Mouse (Mus musculus) MEL (cell line): ENCODE measurements around the gene Rnf149. TPM values are rescaled to one million over a fixed set of nuclear protein-coding genes. Genes with fewer than 3 reads are reported as not detected.

ENCODE experiments used
- DNase-seq: peaks from one replicate; pipeline ENCODE4 v3.0.0; 2011; ENCODE audit warnings: low read depth, low spot score
- H3K27ac ChIP-seq: 2 replicates; pipeline ENCODE4 v1.5.1; 2012; ENCODE audit warnings: low read depth, mild to moderate bottlenecking, control low read depth, low read length, moderate library complexity; ENCODE audit not compliant: control insufficient read depth
- H3K27me3 ChIP-seq, 2 experiments: fragments of 150-350 bp in 1 of 2; sonication (generic) in 1 of 2; 2 replicates each; pipeline ENCODE4 v1.6.1; 2012; ENCODE audit warnings: low read length in 2 of 2, mild to moderate bottlenecking in 2 of 2, improper control_type of control experiment in 1 of 2, moderate library complexity in 1 of 2; ENCODE audit not compliant: insufficient read depth in 2 of 2, control insufficient read depth in 1 of 2
- H3K36me3 ChIP-seq, 2 experiments: 2 replicates each; pipeline ENCODE4 v1.6.1; 2012 to 2014; ENCODE audit warnings: low read length in 2 of 2, improper control_type of control experiment in 1 of 2, inconsistent platforms in 1 of 2, mild to moderate bottlenecking in 1 of 2; ENCODE audit not compliant: insufficient read depth in 2 of 2, control insufficient read depth in 1 of 2
- H3K4me1 ChIP-seq, 2 experiments: fragments of 150-350 bp in 1 of 2; sonication (generic) in 1 of 2; 2 replicates each; pipeline ENCODE4 v1.6.1; 2012; ENCODE audit warnings: low read length in 2 of 2, improper control_type of control experiment in 1 of 2, mild to moderate bottlenecking in 1 of 2; ENCODE audit not compliant: insufficient read depth in 2 of 2, control insufficient read depth in 1 of 2
- H3K4me3 ChIP-seq, 2 experiments: fragments of 150-350 bp in 1 of 2; sonication (generic) in 1 of 2; 2 replicates each; pipeline ENCODE4 v1.5.1; 2012; ENCODE audit warnings: low read depth in 2 of 2, low read length in 2 of 2, mild to moderate bottlenecking in 2 of 2, moderate library complexity in 2 of 2, control low read depth in 1 of 2, improper control_type of control experiment in 1 of 2; ENCODE audit not compliant: control insufficient read depth in 1 of 2, insufficient read depth in 1 of 2
- H3K79me2 ChIP-seq: 2 replicates; pipeline ENCODE4 v1.6.1; 2012; ENCODE audit warnings: mild to moderate bottlenecking, low read length, moderate library complexity; ENCODE audit not compliant: control insufficient read depth, poor library complexity, insufficient read depth
- H3K9ac ChIP-seq: 2 replicates; pipeline ENCODE4 v1.6.1; 2012; ENCODE audit warnings: low read depth, mild to moderate bottlenecking, control low read depth, low read length, moderate library complexity; ENCODE audit not compliant: control insufficient read depth, poor library complexity, severe bottlenecking
- H3K9me3 ChIP-seq: fragments of 150-350 bp; sonication (generic); replicated peaks from 2 replicates; pipeline ENCODE4 v1.6.1; 2012; ENCODE audit warnings: mild to moderate bottlenecking, low read length, improper control_type of control experiment, moderate library complexity; ENCODE audit not compliant: insufficient read depth
- BHLHE40 ChIP-seq: IDR thresholded peaks from 2 replicates; pipeline ENCODE4 v1.6.1; 2012; ENCODE audit warnings: low read depth, mild to moderate bottlenecking, inconsistent platforms, low read length, improper control_type of control experiment, borderline replicate concordance
- CHD2 ChIP-seq: IDR thresholded peaks from 2 replicates; pipeline ENCODE4 v1.6.1; 2011; ENCODE audit warnings: low read length, improper control_type of control experiment
- E2F4 ChIP-seq: IDR thresholded peaks from 2 replicates; pipeline ENCODE4 v1.6.1; 2011; ENCODE audit warnings: low read depth, low read length, improper control_type of control experiment, borderline replicate concordance
- GATA1 ChIP-seq: IDR thresholded peaks from 2 replicates; pipeline ENCODE4 v1.6.1; 2011; ENCODE audit warnings: low read depth, low read length, improper control_type of control experiment
- JUND ChIP-seq: IDR thresholded peaks from 2 replicates; pipeline ENCODE4 v1.6.1; 2011; ENCODE audit warnings: low read depth, mild to moderate bottlenecking, improper control_type of control experiment, low read length
- MAFK ChIP-seq: IDR thresholded peaks from 2 replicates; pipeline ENCODE4 v1.6.1; 2011; ENCODE audit warnings: low read depth, mild to moderate bottlenecking, low read length, improper control_type of control experiment, borderline replicate concordance
- MEF2A ChIP-seq: IDR thresholded peaks from 2 replicates; pipeline ENCODE4 v1.6.1; 2014; ENCODE audit warnings: low read depth, mild to moderate bottlenecking, inconsistent platforms, low read length, improper control_type of control experiment; ENCODE audit not compliant: poor library complexity, insufficient replicate concordance, severe bottlenecking; ENCODE audit errors: extremely low read depth
- MXI1 ChIP-seq: IDR thresholded peaks from 2 replicates; pipeline ENCODE4 v1.6.1; 2011; ENCODE audit warnings: mild to moderate bottlenecking, low read depth, low read length, improper control_type of control experiment
- MYC ChIP-seq: IDR thresholded peaks from 2 replicates; pipeline ENCODE4 v1.6.1; 2011; ENCODE audit warnings: low read depth, mild to moderate bottlenecking, low read length, improper control_type of control experiment, moderate library complexity
- POLR2AphosphoS2 ChIP-seq: IDR thresholded peaks from 2 replicates; pipeline ENCODE4 v1.6.1; 2011; ENCODE audit warnings: low read length, improper control_type of control experiment
- POLR2AphosphoS5 ChIP-seq: IDR thresholded peaks from 2 replicates; pipeline ENCODE4 v1.6.1; 2012; ENCODE audit warnings: low read depth, borderline replicate concordance, mild to moderate bottlenecking, inconsistent platforms, low read length, moderate library complexity, mixed read lengths
- RAD21 ChIP-seq: IDR thresholded peaks from 2 replicates; pipeline ENCODE4 v1.6.1; 2011; ENCODE audit warnings: mild to moderate bottlenecking, low read depth, low read length, improper control_type of control experiment
- RCOR1 ChIP-seq: IDR thresholded peaks from 2 replicates; pipeline ENCODE4 v1.6.1; 2012; ENCODE audit warnings: low read depth, mild to moderate bottlenecking, inconsistent platforms, low read length, improper control_type of control experiment
- SMC3 ChIP-seq: IDR thresholded peaks from 2 replicates; pipeline ENCODE4 v1.6.1; 2011; ENCODE audit warnings: low read depth, low read length, improper control_type of control experiment
- ZNF384 ChIP-seq: IDR thresholded peaks from 2 replicates; pipeline ENCODE4 v1.6.1; 2012; ENCODE audit warnings: low read depth, mild to moderate bottlenecking, inconsistent platforms, low read length, improper control_type of control experiment
- polyA plus RNA-seq, 2 experiments: library from polyadenylated mRNA; stranded (reverse) in 1 of 2; unstranded in 1 of 2; fragments of >175 nt in 1 of 2; fragments of >200 nt in 1 of 2; gene quantifications; 2 replicates each; pipeline versions ENCODE4 v1.2.1 to v1.2.4; 2012; ENCODE audit warnings: low replicate concordance in 2 of 2, low read depth in 1 of 2; ENCODE audit not compliant: insufficient read length in 2 of 2, insufficient read depth in 1 of 2, missing spikeins in 1 of 2
- total RNA-seq: library from RNA; depleted of rRNA; stranded (reverse); fragments of 300-350 nt; gene quantifications from 2 replicates; pipeline ENCODE4 v1.2.3, GENCODE M21; 2012

Rnf149 gene
- total and polyA plus RNA-seq, 3 experiments, result 37.1 to 46.4 TPM; not detected in 1

DNA sequence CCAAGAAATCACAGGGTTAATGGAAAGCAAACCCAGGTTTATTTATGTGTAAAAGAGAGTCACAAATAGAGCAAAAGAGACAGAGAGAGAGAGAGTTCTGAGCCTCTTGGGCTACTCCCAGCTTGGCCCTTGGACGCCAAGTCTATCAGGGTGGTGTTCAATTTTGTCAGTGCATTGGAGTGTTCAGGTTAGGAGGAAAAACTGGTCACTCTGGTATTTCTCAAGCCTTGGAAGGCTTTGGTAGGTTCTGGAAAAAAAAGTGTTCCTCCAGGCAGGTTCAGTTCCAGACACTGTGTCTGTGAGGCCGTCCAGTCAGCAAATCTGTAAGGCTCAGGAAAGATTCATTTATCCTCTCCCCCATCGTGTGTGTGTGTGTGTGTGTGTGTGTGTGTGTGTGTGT lies 48.3 kb upstream of the Rnf149 start:
- Histone ChIP-seq H3K9me3 (no peaks in the 10 kb centered on the region), H3K4me3 (no peak overlapping the region), H3K9ac (no peak overlapping the region), H3K36me3 (no peaks in the 10 kb centered on the region), H3K27ac (no peak overlapping the region), H3K27me3 (peaks cover 4 to 7% of the 10 kb centered on the region in 2 experiments), H3K79me2 (no peaks in the 10 kb centered on the region)
- DNase-seq, result no peak
- TF ChIP-seq BHLHE40 (no peak), CHD2 (no peak), RAD21 (no peak)
- TF ChIP-seq, all 39 proteins: peak for 0
- H3K4me1 ChIP-seq, result no peaks in the 10 kb centered on the region

DNA sequence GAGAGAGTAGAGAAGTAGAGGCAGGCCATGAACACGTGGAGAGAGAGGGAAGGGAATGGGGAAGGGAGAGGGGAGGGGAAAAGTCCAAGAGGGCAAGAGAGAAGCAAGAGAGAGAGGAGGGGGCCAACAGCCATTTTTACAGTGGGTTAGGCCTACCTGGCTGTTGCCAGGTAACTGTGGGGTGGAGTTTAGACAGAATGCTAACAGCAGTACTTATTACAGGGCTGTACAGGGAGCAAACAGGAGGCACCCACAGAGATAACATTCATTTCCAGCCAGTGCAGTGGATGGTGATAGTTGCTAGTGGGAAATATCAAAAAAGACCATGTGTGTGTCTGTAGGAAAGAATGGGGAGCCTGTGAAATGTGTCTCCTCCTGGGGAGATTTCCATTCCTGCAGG lies 46.5 kb upstream of the Rnf149 start:
- H3K9ac ChIP-seq, result no peak overlapping the region
- no peaks in the 10 kb centered on the region for H3K79me2 ChIP-seq
- H3K27me3 ChIP-seq, result peaks cover 5 to 7% of the 10 kb centered on the region in 2 experiments
- no peaks in the 10 kb centered on the region for H3K4me1 ChIP-seq
- H3K27ac ChIP-seq, result no peak overlapping the region
- no peaks in the 10 kb centered on the region for H3K36me3 ChIP-seq
- DNase-seq, result no peak
- TF ChIP-seq ZNF384, result no peak
- TF ChIP-seq JUND, result no peak
- no peak for TF ChIP-seq MXI1
- TF ChIP-seq POLR2AphosphoS2, result no peak
- TF ChIP-seq MAFK, result no peak
- TF ChIP-seq, all 39 proteins: peak for 0
- no peaks in the 10 kb centered on the region for H3K9me3 ChIP-seq
- no peak overlapping the region for H3K4me3 ChIP-seq

DNA sequence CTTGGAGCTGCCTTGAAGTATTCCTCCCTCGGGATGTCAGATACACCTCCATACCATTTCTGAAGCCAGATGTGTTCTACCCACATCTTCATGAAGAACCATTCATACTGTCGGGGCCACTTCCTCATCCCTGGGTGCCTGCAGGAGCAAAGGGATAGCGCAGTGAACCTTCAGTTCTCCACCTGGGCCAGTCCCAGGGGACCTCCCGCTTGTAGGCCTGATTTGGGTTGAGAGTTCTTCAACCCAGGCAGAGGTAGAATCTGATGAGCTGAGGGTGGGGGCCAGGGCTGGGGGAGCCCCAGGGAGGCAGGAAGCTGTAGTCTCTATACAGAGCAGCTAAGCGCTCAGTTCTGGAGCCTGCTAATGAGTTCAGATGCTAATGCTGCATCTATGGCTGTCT lies 45.9 kb upstream of the Rnf149 start:
- DNase-seq, result no peak
- Histone ChIP-seq H3K4me1 (no peaks in the 10 kb centered on the region), H3K79me2 (no peaks in the 10 kb centered on the region), H3K9me3 (no peaks in the 10 kb centered on the region), H3K36me3 (no peaks in the 10 kb centered on the region), H3K4me3 (no peak overlapping the region), H3K27me3 (peaks cover 7% of the 10 kb centered on the region in 2 experiments), H3K27ac (no peak overlapping the region), H3K9ac (no peak overlapping the region)
- TF ChIP-seq RCOR1 (no peak), E2F4 (no peak), POLR2AphosphoS5 (no peak), MEF2A (no peak), GATA1 (no peak), RAD21 (no peak), SMC3 (no peak), MYC (no peak)
